Mouse (Mus musculus): ENCODE results near the gene Acadvl. TPM values are rescaled to one million over a fixed set of nuclear protein-coding genes. Genes with fewer than 3 reads are reported as not detected.

Acadvl gene
- total RNA-seq, 1 experiment from 2014 or later: 42.8 TPM

DNA sequence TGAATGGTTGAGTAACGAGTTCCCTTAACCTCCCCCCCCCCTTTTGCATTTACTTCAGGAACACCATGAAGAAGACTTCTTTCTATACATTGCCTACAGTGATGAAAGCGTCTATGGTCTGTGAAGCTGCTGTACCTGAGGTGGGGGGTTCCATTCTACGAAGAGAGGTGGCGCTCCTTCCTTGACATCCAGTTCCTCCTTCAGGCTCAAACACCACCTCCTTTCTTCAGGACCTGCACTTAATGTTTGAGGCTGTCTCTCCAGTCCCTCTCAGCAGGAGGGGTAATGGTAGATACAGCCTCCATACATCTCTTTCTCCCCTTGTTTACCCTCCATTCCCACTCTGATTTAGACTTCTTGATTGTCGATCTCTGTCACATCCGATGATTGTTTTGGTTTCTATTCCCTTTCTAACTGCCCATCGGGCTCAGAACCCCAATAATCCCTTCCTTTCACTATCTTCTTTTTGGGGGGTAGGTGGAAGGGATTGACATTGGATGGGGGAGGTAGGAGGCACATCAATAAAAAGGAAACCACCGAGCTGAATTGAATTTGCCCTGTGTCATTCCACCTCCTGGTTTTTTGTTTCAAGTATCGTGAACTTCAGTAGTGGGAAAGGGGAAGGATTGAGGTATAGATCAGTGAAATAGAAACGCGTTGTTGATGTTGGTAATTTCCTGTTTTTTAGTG lies 20.7 kb downstream of the Acadvl start:
- ATAC-seq (replicated peaks in 1 of 2; ENCODE audit: insufficient read depth in 1 of 2, low FRiP score in 2 of 2, low TSS enrichment in 1 of 2, low read depth in 1 of 2, poor library complexity in 2 of 2, severe bottlenecking in 2 of 2): no peak

DNA sequence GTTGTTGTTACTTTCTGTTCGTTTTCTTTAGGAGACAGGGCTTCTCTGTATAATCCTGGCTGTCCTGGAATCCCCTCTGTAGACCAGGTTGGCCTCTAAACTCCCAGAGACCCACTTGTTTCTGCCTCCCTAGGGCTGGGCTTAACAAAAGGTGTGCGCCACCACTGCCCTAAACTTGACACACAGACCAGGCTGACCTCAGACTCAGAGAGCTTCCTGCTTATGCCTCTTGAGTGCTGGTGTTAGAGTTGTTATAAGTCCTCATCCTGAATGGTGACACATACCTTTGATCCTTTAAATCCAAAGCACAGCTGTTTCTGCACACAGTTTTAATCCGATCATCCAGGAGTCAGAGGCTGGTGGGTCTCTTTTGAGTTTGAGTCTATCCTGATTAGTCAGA lies 22.3 kb downstream of the Acadvl start:
- no peak for ATAC-seq (replicated peaks in 1 of 2; ENCODE audit: insufficient read depth in 1 of 2, low FRiP score in 2 of 2, low TSS enrichment in 1 of 2, low read depth in 1 of 2, poor library complexity in 2 of 2, severe bottlenecking in 2 of 2)

DNA sequence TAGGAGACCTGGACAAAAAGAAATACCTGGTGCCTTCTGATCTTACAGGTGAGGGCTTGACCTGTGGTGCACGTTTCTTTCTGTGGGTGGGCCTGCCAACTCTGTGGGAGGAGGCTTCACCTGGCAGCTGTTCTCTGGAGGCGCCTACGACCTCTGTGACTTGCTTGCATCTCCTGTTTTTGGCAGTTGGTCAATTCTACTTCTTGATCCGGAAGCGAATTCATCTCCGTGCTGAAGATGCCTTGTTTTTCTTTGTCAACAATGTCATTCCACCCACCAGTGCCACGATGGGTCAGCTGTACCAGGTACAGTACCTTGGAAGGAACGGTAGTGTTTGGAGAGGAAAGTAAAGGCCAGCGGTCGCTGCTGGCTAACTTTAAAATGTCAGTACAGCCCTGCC lies 22.8 kb downstream of the Acadvl start:
- no peak for ATAC-seq (replicated peaks in 1 of 2; ENCODE audit: insufficient read depth in 1 of 2, low FRiP score in 2 of 2, low TSS enrichment in 1 of 2, low read depth in 1 of 2, poor library complexity in 2 of 2, severe bottlenecking in 2 of 2)

DNA sequence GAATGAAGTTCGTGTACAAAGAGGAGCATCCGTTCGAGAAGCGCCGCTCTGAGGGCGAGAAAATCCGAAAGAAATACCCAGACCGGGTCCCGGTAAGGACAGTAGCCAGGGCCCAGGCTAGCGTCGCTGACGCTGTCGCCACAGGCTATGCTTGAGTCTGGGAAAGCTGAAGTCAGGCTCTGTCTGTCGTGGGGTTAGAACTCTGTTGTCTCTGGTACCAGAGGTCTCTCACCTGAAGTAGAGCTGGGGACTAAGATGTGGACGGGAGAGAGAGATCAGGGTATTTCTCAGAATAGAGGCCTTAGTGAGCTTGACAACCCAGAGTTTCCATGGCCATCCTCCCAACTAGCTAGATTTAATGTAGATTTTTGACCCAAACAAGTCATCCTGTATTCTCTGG lies 23.5 kb downstream of the Acadvl start:
- ATAC-seq (replicated peaks in 1 of 2; ENCODE audit: insufficient read depth in 1 of 2, low FRiP score in 2 of 2, low TSS enrichment in 1 of 2, low read depth in 1 of 2, poor library complexity in 2 of 2, severe bottlenecking in 2 of 2): no peak

DNA sequence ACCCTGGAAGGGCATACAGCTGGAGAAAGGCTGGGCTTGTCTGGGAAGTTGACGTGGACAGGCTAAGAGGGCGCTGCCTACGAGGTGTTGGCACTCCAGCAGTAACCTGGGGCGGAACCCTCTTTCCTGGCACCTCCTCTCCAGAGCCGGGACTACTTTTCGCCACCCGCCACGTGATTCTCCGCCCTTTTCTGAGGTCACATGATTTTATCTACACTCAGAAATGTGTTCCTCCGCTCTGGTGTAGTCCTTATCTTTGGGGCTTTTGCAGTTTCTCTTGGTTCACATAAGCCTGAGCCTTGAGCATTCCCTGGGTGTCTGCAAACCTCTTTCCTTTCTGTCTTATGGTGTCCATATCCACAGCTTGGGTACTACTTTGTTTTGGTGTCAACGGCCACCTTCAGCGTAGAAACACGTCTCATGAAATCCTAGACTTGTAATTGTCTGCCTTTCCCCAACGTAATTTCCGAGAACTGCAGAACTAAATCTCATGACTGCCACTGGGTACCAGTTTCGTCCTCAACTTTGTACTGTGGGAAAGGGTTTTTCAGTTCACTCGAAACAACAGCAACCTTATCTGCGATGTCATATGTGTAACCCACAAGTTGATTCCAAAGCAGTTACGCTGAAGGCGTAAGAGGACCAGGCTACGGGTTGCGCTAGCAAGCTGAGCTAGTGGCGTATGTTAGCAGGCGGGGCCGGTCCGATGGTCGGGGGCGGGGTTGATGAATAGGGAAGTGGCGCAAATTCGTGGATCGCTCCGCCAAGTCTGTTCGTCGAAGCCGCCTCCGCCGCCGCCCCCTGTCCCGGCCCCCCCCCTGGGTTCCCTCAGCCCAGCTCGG lies 24.1 kb downstream of the Acadvl start, which contains the start of gene Gabarap:
Gene Gabarap, plus strand, starts transcription at position 294 of the 842 bp plus-strand sequence.
- ATAC-seq (replicated peaks in 1 of 2; ENCODE audit: insufficient read depth in 1 of 2, low FRiP score in 2 of 2, low TSS enrichment in 1 of 2, low read depth in 1 of 2, poor library complexity in 2 of 2, severe bottlenecking in 2 of 2): peak; percentile 72 to 73

DNA sequence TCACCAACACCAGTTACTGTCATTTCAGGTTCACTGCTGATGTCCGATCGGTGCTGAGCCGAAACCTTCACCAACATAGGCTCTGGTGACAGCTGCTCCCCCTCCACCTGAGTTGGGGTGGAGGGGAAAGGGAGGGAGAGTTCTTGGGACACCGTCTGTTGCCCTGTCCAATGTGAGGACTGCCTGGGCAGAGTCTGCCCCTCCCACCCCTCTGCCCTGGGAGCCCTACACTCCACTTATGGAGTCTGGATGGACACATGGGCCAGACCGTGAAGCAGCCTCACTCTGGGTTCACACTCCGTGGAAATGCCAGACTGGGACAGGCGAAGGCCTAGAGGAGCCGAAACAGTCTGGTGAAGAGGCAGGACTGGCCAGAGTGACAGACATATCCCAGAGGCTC lies 25.3 kb downstream of the Acadvl start:
- ATAC-seq (replicated peaks in 1 of 2; ENCODE audit: insufficient read depth in 1 of 2, low FRiP score in 2 of 2, low TSS enrichment in 1 of 2, low read depth in 1 of 2, poor library complexity in 2 of 2, severe bottlenecking in 2 of 2): no peak

DNA sequence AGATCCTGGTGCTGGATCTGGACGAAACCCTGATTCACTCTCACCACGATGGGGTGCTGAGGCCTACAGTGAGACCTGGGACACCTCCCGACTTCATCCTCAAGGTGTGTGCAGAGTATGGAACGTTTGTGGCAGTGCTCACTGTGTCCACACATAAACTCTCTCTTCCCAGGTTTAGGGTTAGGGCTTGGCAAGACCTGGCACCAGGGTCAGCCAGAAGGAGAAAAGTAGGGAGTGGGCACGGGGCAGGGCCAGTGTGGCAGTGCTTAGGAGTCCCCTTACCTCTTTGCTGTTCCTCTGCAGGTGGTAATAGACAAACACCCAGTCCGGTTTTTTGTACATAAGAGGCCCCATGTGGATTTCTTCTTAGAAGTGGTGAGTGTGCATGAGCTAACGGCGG lies 30.8 kb downstream of the Acadvl start:
- no peak for ATAC-seq (replicated peaks in 1 of 2; ENCODE audit: insufficient read depth in 1 of 2, low FRiP score in 2 of 2, low TSS enrichment in 1 of 2, low read depth in 1 of 2, poor library complexity in 2 of 2, severe bottlenecking in 2 of 2)

DNA sequence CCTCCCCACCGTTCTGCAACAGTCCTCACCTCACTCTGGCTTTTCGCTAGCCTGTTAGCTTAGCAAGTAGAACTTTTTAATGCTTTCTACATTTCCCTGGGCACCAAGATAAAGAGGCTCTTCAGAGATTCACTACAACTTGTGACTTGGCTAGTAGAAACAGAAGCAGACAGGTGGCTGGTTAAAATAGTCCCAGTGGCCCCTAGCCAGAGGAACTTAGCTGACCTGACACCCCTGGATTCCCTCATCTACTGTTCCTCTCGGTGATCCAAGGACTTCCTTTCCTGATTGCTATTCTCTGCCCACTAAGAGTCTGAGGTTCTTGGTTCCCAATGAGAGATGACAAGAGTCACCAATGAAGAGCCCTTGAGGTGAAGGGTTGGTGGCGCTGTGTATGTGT lies 31.8 kb downstream of the Acadvl start:
- no peak for ATAC-seq (replicated peaks in 1 of 2; ENCODE audit: insufficient read depth in 1 of 2, low FRiP score in 2 of 2, low TSS enrichment in 1 of 2, low read depth in 1 of 2, poor library complexity in 2 of 2, severe bottlenecking in 2 of 2)

DNA sequence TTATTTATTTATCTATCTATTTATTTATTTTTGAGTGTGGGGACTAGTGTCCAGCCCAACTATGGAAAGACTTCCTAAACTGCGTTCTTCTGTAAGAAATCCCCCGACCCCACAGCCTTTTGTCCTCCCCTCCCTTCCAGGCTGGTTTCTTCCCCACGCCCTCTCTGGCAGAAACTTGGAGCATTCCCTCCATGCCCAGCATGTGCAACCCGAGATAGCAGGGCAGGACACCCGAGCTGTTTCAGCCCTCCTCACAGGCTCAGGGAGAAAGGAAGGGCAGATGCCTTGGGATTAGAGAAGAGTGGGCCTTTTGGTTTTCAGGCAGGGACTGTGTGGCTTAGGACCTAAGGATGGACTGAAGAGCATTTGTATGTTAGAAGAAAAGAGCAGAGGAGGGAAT lies 32.3 kb downstream of the Acadvl start:
- no peak for ATAC-seq (replicated peaks in 1 of 2; ENCODE audit: insufficient read depth in 1 of 2, low FRiP score in 2 of 2, low TSS enrichment in 1 of 2, low read depth in 1 of 2, poor library complexity in 2 of 2, severe bottlenecking in 2 of 2)

DNA sequence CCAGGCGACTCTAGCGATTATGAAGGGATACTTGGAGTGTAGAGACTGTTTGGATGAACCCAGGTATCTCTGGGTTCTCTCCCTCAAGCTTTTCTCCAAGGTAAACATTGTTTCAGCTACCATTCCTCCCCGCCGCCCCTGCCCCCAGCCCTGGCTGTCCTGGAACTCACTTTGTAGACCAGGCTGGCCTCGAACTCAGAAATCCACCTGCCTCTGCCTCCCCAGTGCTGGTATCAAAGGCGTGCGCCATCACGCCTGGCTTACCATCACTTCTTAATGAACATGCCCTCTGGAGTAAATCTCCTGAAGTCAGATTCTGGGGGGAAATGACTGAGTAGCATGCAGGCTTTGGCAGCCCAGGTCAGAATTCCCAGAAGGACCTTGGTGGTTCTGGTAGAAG lies 33.0 kb downstream of the Acadvl start, which contains the start of gene Elp5:
Gene Elp5, minus strand, starts transcription at position 293 of the 400 bp plus-strand sequence.
- ATAC-seq (replicated peaks in 1 of 2; ENCODE audit: insufficient read depth in 1 of 2, low FRiP score in 2 of 2, low TSS enrichment in 1 of 2, low read depth in 1 of 2, poor library complexity in 2 of 2, severe bottlenecking in 2 of 2): no peak

DNA sequence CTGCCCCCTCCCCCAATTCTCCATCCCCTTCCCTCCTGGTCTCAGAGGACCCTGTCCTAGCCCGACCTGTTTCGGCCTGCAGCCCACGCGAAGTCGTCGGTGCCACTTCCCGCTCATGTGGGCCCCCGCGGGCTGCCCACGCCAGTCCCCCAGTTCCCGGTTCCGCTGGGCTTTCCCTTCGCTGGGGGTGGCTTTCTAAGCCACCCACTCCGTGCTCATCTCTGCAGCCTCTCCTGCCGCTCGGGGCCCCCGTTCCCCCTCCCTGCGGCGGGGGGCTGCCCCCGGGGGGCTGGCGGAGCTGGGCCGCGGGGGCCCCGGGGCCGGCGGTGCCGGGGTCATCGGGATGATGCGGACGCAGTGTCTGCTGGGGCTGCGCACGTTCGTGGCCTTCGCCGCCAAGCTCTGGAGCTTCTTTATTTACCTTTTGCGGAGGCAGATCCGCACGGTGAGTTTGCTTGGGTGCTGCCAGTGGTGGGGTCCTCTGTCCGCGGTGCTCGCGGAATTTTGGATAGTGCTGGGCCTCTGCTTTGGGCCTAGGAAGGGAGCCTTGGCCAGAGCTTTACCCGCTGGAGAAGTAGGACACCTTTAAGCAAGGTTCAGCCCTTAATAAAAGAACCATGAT lies 34.0 kb downstream of the Acadvl start, which contains the start of gene Ctdnep1:
Gene Ctdnep1, plus strand, starts transcription at position 16 of the 622 bp plus-strand sequence.
- no peak for ATAC-seq (replicated peaks in 1 of 2; ENCODE audit: insufficient read depth in 1 of 2, low FRiP score in 2 of 2, low TSS enrichment in 1 of 2, low read depth in 1 of 2, poor library complexity in 2 of 2, severe bottlenecking in 2 of 2)

DNA sequence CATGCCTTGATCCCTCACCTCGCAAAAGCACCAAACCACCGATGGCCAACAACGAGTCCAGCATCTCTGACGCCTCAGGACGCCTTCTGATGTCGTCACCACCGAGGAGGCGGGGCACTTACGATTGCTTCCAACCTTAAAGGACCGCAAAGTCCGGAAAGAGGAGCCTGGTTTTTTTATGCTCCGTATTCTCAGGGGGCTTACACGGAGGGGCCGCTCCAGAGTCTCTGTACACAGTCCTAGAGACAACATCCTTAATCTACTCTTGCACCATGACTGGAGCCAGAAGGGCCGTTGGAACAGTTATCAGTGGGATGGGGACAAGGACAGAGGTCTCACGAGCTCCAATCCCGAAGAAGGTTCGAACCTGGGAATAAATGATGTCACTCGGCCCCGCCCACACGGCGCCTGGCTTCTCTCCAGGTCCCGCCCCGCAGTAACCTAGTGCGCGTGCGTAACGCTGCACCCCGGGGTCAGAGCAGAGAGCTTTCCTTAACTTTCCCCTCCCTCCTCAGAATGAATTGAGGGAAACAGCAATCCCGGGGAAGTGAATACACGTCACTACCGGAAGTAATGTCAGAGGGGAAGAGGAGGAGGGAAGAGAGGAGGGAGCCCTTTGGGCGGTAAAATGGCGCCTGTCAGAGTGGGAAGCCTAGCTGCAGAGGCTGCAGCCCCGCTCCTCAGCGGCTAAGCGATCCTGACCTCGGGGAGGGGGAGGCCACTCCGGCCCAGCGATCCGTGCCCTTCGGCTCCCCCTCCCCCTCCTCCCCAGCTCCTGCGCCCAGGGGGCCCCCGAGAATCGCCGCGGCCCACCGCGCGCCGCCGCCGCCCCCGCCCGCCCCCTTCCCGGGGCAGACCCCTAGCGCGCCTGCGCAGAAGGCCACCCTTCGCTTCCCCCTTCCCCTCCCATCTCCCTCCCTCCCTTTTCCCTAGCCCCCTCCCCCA lies 34.7 kb downstream of the Acadvl start:
- peak; percentile 91 to 96 for ATAC-seq (replicated peaks in 1 of 2; ENCODE audit: insufficient read depth in 1 of 2, low FRiP score in 2 of 2, low TSS enrichment in 1 of 2, low read depth in 1 of 2, poor library complexity in 2 of 2, severe bottlenecking in 2 of 2)

DNA sequence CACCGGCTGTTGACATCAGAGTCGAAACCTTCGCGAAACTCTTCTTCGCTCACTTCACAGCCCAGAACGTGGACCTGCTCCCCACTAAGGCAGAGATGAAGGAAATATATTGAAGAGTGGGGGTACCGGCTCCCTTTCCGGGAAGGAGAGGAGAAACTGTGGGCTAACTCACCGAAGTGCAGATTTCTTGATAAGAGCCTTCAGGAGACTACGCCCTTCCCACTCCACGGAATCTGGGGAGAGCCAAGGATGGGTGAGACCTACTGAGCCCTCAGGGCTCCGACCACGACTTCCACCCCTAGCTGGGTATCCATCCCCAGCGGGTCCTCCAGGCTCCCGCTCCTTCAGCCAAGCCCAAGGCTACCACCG lies 35.4 kb downstream of the Acadvl start:
- no peak for ATAC-seq (replicated peaks in 1 of 2; ENCODE audit: insufficient read depth in 1 of 2, low FRiP score in 2 of 2, low TSS enrichment in 1 of 2, low read depth in 1 of 2, poor library complexity in 2 of 2, severe bottlenecking in 2 of 2)

DNA sequence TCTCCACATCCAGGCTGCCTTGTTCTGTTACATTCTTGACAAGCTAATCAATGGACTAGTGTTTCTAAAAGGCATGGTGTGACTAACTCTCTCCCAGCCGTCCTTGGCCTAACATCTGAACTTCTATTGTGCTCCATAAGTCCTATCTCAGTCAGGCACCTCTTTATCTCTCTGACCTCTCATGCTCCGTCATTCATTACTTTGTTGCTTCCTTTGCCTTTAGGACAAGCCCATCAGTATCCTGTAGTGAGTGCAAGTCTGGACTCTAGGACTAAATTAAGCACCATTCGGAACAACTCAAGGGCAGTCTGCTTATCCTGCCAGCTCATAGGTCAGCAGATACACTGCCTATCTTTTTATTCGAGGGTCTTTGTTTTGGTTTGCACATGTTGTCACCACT lies 38.9 kb downstream of the Acadvl start:
- ATAC-seq (replicated peaks in 1 of 2; ENCODE audit: insufficient read depth in 1 of 2, low FRiP score in 2 of 2, low TSS enrichment in 1 of 2, low read depth in 1 of 2, poor library complexity in 2 of 2, severe bottlenecking in 2 of 2): no peak

DNA sequence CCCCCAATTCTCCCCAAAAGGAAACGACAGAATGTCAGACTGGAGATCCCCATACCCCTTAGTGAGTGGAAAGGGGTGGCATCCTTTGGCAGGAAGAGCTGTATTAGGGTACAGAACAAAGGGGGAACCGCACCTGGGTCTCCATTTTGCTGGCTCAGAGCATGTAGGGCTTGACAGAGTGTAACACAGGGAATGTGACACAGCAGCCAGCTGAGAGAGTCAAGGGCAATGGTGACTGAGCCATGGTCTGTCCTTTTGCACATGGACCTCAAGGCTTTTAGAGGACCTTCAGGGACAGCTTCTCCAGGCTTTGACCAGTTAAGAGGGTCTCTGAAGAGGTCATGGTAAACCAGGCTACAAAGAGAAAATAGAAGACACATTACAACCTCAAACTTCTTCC lies 40.3 kb downstream of the Acadvl start:
- ATAC-seq (replicated peaks in 1 of 2; ENCODE audit: insufficient read depth in 1 of 2, low FRiP score in 2 of 2, low TSS enrichment in 1 of 2, low read depth in 1 of 2, poor library complexity in 2 of 2, severe bottlenecking in 2 of 2): no peak

DNA sequence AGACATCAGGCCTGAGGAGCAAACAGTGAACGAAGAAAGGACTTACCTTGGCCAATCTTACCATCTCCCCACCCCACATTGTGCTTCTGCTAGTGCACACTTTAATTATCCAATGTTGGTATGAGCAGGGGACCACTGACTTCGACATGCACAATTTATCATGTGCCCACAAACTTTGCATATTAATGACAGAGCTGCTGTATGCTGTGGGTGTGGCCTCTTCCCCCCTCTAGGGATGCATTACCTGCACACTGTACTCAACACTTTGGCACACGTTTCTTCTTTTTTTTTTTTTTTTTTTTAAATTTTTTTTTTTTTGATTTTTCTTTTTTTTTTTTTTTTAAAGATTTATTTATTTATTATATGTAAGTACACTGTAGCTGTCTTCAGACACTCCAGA lies 44.4 kb downstream of the Acadvl start:
- no peak for ATAC-seq (replicated peaks in 1 of 2; ENCODE audit: insufficient read depth in 1 of 2, low FRiP score in 2 of 2, low TSS enrichment in 1 of 2, low read depth in 1 of 2, poor library complexity in 2 of 2, severe bottlenecking in 2 of 2)

DNA sequence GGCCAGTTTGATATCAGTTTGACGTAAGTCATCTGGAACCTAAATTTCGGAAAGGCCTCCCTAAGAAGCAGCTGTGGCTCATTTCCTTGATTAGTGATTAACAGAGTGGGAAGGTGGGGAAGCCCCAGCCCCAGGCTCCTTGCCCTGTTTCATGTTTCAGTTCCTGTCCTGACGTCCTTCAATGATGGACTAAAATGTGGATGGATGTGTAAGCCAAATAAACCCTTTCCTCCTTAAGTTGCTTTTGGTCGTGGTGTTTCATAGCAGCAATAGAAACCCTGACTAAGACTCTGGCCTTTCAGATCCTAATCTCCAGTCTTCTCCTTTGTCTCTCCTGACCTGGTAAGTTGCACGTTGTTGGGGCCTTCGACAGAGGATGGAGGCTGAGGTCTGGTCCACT lies 45.0 kb downstream of the Acadvl start:
- no peak for ATAC-seq (replicated peaks in 1 of 2; ENCODE audit: insufficient read depth in 1 of 2, low FRiP score in 2 of 2, low TSS enrichment in 1 of 2, low read depth in 1 of 2, poor library complexity in 2 of 2, severe bottlenecking in 2 of 2)

All from hematopoietic stem cell, adult 5-6 weeks (primary cell).